Mouse (Mus musculus) liver, adult 2 months (tissue): ENCODE data around the gene Pnmt.

Experiments
- CTCF ChIP-seq: fragments of 200-500 bp; IDR thresholded peaks from 2 replicates; pipeline ENCODE4 v1.5.1; 2011; ENCODE audit warnings: low read depth, low read length, control low read depth
- POLR2A ChIP-seq: fragments of 200-500 bp; IDR thresholded peaks from 2 replicates; pipeline ENCODE4 v1.6.1; 2011; ENCODE audit warnings: low read length, control low read depth; ENCODE audit not compliant: insufficient read depth; ENCODE audit errors: extremely low read depth

GRCm38 (mm10) chr11:98377787-98378186 is 8.5 kb upstream of the Pnmt start:
- no peak for TF ChIP-seq POLR2A
- TF ChIP-seq CTCF: no peak
